Mouse (Mus musculus): ENCODE data around the gene Cyp2j12. TPM values are rescaled to one million over a fixed set of nuclear protein-coding genes. Genes with fewer than 3 reads are reported as not detected.
"Not testable (repeated sequence)": the region's sequence is repeated elsewhere in the genome, so short reads cannot be mapped to it uniquely, and the experiment has no call there.

The Cyp2j12 gene
- polyA plus RNA-seq (2015; fragmentation: Nextera tagmentation; extraction: Ambion mirVana), result not detected in 2 replicates

- Histone ChIP-seq H3K27ac (ENCODE audit: low read length) (no peak within 1 kb of the TSS), H3K4me2 (ENCODE audit: low read depth, low read length) (no peak within 1 kb of the TSS), H3K4me1 (replicated peaks; ENCODE audit: control insufficient read depth, insufficient read depth, low read length) (no peaks in the 10 kb centered on the region), H3K4me3 (ENCODE audit: low read length) (no peak within 1 kb of the TSS), H3K9me3 (ENCODE audit: control insufficient read depth, low read length) (no peaks in the 10 kb centered on the region), H3K36me3 (ENCODE audit: control insufficient read depth, insufficient read depth, low read length) (no peaks in the 10 kb centered on the region), H3K27me3 (ENCODE audit: control insufficient read depth, insufficient read depth, low read depth, low read length) (no peaks in the 10 kb centered on the region), H3K9ac (ENCODE audit: low read length) (no peak within 1 kb of the TSS)
- WGBS, result 59% methylated on average over 7 of the region's 7 CpGs
- ATAC-seq (ENCODE audit: low read depth), result no peak
Observed at GRCm38 (mm10) chr4:96140732-96141467, at the start of gene Cyp2j12. TSS of gene Cyp2j12 (minus strand) at chr4:96141152.

- H3K9me3 ChIP-seq (ENCODE audit: control insufficient read depth, low read length); H3K4me3 ChIP-seq (ENCODE audit: low read length); H3K9ac ChIP-seq (ENCODE audit: low read length); ATAC-seq (ENCODE audit: low read depth); H3K4me2 ChIP-seq (ENCODE audit: low read depth, low read length); H3K4me1 ChIP-seq (replicated peaks; ENCODE audit: control insufficient read depth, insufficient read depth, low read length); H3K27ac ChIP-seq (ENCODE audit: low read length); H3K36me3 ChIP-seq (ENCODE audit: control insufficient read depth, insufficient read depth, low read length); H3K27me3 ChIP-seq (ENCODE audit: control insufficient read depth, insufficient read depth, low read depth, low read length): not testable (repeated sequence)
- 84% methylated on average over 5 of the region's 5 CpGs for WGBS
Observed at GRCm38 (mm10) chr4:96189321-96189720, 48.4 kb upstream of the Cyp2j12 start.

GRCm38 (mm10) chr4:96188671-96189070, 47.7 kb upstream of the Cyp2j12 start:
- not testable (repeated sequence) for H3K27me3 ChIP-seq (ENCODE audit: control insufficient read depth, insufficient read depth, low read depth, low read length); H3K4me2 ChIP-seq (ENCODE audit: low read depth, low read length); ATAC-seq (ENCODE audit: low read depth); H3K9ac ChIP-seq (ENCODE audit: low read length); H3K4me3 ChIP-seq (ENCODE audit: low read length); H3K27ac ChIP-seq (ENCODE audit: low read length); H3K9me3 ChIP-seq (ENCODE audit: control insufficient read depth, low read length); H3K36me3 ChIP-seq (ENCODE audit: control insufficient read depth, insufficient read depth, low read length); H3K4me1 ChIP-seq (replicated peaks; ENCODE audit: control insufficient read depth, insufficient read depth, low read length)
- WGBS, result 82% methylated on average over 2 of the region's 2 CpGs

- WGBS, result 86% methylated on average over 2 of the region's 2 CpGs
- not testable (repeated sequence) for ATAC-seq (ENCODE audit: low read depth); H3K9ac ChIP-seq (ENCODE audit: low read length); H3K27me3 ChIP-seq (ENCODE audit: control insufficient read depth, insufficient read depth, low read depth, low read length); H3K4me1 ChIP-seq (replicated peaks; ENCODE audit: control insufficient read depth, insufficient read depth, low read length); H3K27ac ChIP-seq (ENCODE audit: low read length); H3K4me3 ChIP-seq (ENCODE audit: low read length); H3K9me3 ChIP-seq (ENCODE audit: control insufficient read depth, low read length); H3K4me2 ChIP-seq (ENCODE audit: low read depth, low read length); H3K36me3 ChIP-seq (ENCODE audit: control insufficient read depth, insufficient read depth, low read length)
Observed at GRCm38 (mm10) chr4:96188146-96188545, 47.2 kb upstream of the Cyp2j12 start.

- 89% methylated on average over 2 of the region's 2 CpGs for WGBS
Observed at GRCm38 (mm10) chr4:96184716-96185115, 43.8 kb upstream of the Cyp2j12 start.

GRCm38 (mm10) chr4:96162839-96163238, 21.9 kb upstream of the Cyp2j12 start:
- Histone ChIP-seq H3K27me3 (ENCODE audit: control insufficient read depth, insufficient read depth, low read depth, low read length) (no peaks in the 10 kb centered on the region), H3K27ac (ENCODE audit: low read length) (no peak overlapping the region), H3K36me3 (ENCODE audit: control insufficient read depth, insufficient read depth, low read length) (no peaks in the 10 kb centered on the region), H3K4me1 (replicated peaks; ENCODE audit: control insufficient read depth, insufficient read depth, low read length) (no peaks in the 10 kb centered on the region), H3K9me3 (ENCODE audit: control insufficient read depth, low read length) (no peaks in the 10 kb centered on the region), H3K9ac (ENCODE audit: low read length) (no peak overlapping the region), H3K4me2 (ENCODE audit: low read depth, low read length) (no peak overlapping the region), H3K4me3 (ENCODE audit: low read length) (no peak overlapping the region)
- no peak for ATAC-seq (ENCODE audit: low read depth)
- WGBS, result 91% methylated on average over 1 of the region's 1 CpGs

More at GRCm38 (mm10) chr4:96184716-96185115, 43.8 kb upstream of the Cyp2j12 start:
- not testable (repeated sequence) for H3K9me3 ChIP-seq (ENCODE audit: control insufficient read depth, low read length); H3K4me3 ChIP-seq (ENCODE audit: low read length); H3K4me1 ChIP-seq (replicated peaks; ENCODE audit: control insufficient read depth, insufficient read depth, low read length); H3K27ac ChIP-seq (ENCODE audit: low read length); H3K4me2 ChIP-seq (ENCODE audit: low read depth, low read length); ATAC-seq (ENCODE audit: low read depth); H3K27me3 ChIP-seq (ENCODE audit: control insufficient read depth, insufficient read depth, low read depth, low read length); H3K9ac ChIP-seq (ENCODE audit: low read length); H3K36me3 ChIP-seq (ENCODE audit: control insufficient read depth, insufficient read depth, low read length)

GRCm38 (mm10) chr4:96161575-96161974, 20.6 kb upstream of the Cyp2j12 start:
- Histone ChIP-seq H3K27me3 (ENCODE audit: control insufficient read depth, insufficient read depth, low read depth, low read length) (no peaks in the 10 kb centered on the region), H3K9ac (ENCODE audit: low read length) (no peak overlapping the region), H3K4me3 (ENCODE audit: low read length) (no peak overlapping the region), H3K36me3 (ENCODE audit: control insufficient read depth, insufficient read depth, low read length) (no peaks in the 10 kb centered on the region), H3K27ac (ENCODE audit: low read length) (no peak overlapping the region), H3K4me1 (replicated peaks; ENCODE audit: control insufficient read depth, insufficient read depth, low read length) (no peaks in the 10 kb centered on the region), H3K4me2 (ENCODE audit: low read depth, low read length) (no peak overlapping the region), H3K9me3 (ENCODE audit: control insufficient read depth, low read length) (no peaks in the 10 kb centered on the region)
- 46% methylated on average over 1 of the region's 1 CpGs for WGBS
- ATAC-seq (ENCODE audit: low read depth), result no peak

GRCm38 (mm10) chr4:96139226-96139625, 1.7 kb downstream of the Cyp2j12 start:
- Histone ChIP-seq H3K9me3 (ENCODE audit: control insufficient read depth, low read length) (no peaks in the 10 kb centered on the region), H3K36me3 (ENCODE audit: control insufficient read depth, insufficient read depth, low read length) (no peaks in the 10 kb centered on the region), H3K27ac (ENCODE audit: low read length) (no peak overlapping the region), H3K4me3 (ENCODE audit: low read length) (no peak overlapping the region), H3K27me3 (ENCODE audit: control insufficient read depth, insufficient read depth, low read depth, low read length) (no peaks in the 10 kb centered on the region), H3K4me2 (ENCODE audit: low read depth, low read length) (no peak overlapping the region), H3K9ac (ENCODE audit: low read length) (no peak overlapping the region), H3K4me1 (replicated peaks; ENCODE audit: control insufficient read depth, insufficient read depth, low read length) (no peaks in the 10 kb centered on the region)
- no peak for ATAC-seq (ENCODE audit: low read depth)
- 92% methylated on average over 1 of the region's 1 CpGs for WGBS

GRCm38 (mm10) chr4:96134246-96134645, 6.7 kb downstream of the Cyp2j12 start:
- ATAC-seq (ENCODE audit: low read depth), result no peak
- 79% methylated on average over 3 of the region's 3 CpGs for WGBS

More at GRCm38 (mm10) chr4:96134246-96134645, 6.7 kb downstream of the Cyp2j12 start:
- no peak overlapping the region for H3K4me3 ChIP-seq (ENCODE audit: low read length)
- H3K27me3 ChIP-seq (ENCODE audit: control insufficient read depth, insufficient read depth, low read depth, low read length), result no peaks in the 10 kb centered on the region
- H3K36me3 ChIP-seq (ENCODE audit: control insufficient read depth, insufficient read depth, low read length), result no peaks in the 10 kb centered on the region
- H3K4me2 ChIP-seq (ENCODE audit: low read depth, low read length), result no peak overlapping the region
- no peak overlapping the region for H3K9ac ChIP-seq (ENCODE audit: low read length)
- H3K9me3 ChIP-seq (ENCODE audit: control insufficient read depth, low read length), result no peaks in the 10 kb centered on the region
- H3K27ac ChIP-seq (ENCODE audit: low read length), result no peak overlapping the region
- H3K4me1 ChIP-seq (replicated peaks; ENCODE audit: control insufficient read depth, insufficient read depth, low read length), result no peaks in the 10 kb centered on the region

All from lung, embryonic 16.5 days (tissue).